Mouse (Mus musculus): ENCODE results near the gene Eral1. TPM values are rescaled to one million over a fixed set of nuclear protein-coding genes. Genes with fewer than 3 reads are reported as not detected.

The Eral1 gene
- polyA plus RNA-seq, 2 experiments: 9.8 to 14.9 TPM

DNA sequence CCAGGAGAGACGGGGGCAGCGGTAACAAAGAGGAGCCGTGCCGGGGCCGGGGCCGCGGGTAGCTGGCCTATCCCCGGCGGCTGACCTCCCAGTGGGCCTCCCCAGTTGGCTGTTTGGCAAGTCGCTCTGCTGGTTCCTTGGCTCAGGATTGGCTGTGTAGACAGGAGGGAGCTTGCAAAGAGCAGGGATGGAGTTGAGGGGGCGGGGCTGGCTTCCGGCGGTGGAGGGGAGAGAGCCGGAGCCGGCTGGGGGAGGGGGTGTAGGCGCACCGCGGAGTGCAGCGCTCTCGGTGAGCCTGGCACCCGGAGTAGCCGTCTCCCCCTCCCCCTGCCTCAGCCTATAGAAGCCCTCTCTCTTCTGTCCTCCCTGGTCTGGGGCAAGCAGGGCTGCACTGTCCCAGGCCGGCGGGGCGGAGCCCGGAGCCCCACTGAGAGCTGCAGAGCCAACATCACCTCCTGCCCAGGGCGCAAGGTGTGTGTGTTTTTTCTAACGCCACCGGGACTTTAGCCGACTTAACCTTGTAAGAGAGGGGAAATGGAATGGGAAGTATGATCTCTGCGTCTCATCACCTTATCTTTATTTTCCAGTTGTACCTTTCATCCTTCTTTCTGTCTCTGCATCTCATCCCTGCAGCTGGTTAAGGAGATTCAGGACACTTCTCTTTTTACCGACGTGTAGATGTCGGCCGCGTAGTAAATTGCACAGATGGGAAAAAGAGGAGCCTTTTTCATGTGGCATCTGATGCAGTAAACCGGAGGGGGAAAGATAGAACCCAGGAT lies 35.4 kb upstream of the Eral1 start:
- Histone ChIP-seq H3K36me3 (replicated peaks; ENCODE audit: control insufficient read depth, insufficient read depth, low read depth) (no peaks in the 10 kb centered on the region), H3K9me3 (ENCODE audit: control insufficient read depth, low read length) (no peaks in the 10 kb centered on the region), H3K9ac (replicated peaks) (peak overlapping the region; percentile 55), H3K27ac (peak overlapping the region; percentile 61), H3K27me3 (ENCODE audit: control insufficient read depth, insufficient read depth, low read length) (no peaks in the 10 kb centered on the region), H3K4me2 (ENCODE audit: low read depth) (peak overlapping the region; percentile 95), H3K4me1 (replicated peaks; ENCODE audit: control insufficient read depth in 2 of 2, insufficient read depth in 2 of 2, low read length in 1 of 2) (peaks cover 37 to 39% of the 10 kb centered on the region in 2 experiments), H3K4me3 (ENCODE audit: insufficient read depth in 1 of 2, low read depth in 2 of 2, low read length in 2 of 2) (peak overlapping the region; percentile 67 to 79)
- TF ChIP-seq CTCF (IDR thresholded peaks at IDR 0.05; ENCODE audit: low read depth): no peak
- no peak for TF ChIP-seq EP300 (IDR thresholded peaks at IDR 0.05; ENCODE audit: low read depth)
- under 1% methylated on average over 35 of the region's 37 CpGs for WGBS (ENCODE audit: insufficient replicate concordance)
- DNase-seq (ENCODE audit: low read depth in 3 of 3, low spot score in 3 of 3): peak; percentile 87 to 90 (median 87)
- peak; percentile 98 for ATAC-seq (ENCODE audit: insufficient read depth)

DNA sequence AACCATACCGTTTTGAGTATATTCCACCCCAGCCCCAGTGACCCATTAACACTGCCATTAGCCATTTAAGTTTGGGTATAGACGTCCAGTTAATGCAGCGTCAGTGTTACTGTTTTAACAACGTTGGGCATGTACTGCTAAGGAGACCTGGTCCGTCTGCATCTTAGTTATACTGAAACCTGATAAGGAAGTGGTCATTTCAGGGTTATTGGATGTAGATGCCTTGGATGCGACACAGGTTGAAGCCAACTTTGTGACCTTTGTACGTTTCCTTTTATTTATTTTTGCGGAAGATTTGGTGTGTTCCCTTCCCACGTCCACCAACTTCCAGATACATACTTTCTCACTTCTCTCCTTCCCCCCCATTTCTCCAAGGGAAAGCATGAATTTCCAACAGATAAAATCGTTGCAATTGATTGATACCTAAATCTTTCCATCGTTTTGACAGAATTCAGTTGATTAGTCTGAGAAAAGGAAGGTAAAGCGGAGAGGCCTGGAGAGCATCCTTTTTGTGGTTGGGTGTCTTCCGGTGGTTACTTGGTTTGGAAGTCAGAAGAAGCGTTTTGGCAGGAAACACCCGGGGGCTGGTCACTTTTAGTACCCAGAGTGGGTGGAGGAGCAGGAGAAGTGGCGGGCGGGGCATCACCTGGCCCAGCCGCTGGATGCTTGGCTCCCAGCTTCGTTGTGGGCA lies 34.6 kb upstream of the Eral1 start:
- H3K36me3 ChIP-seq (replicated peaks; ENCODE audit: control insufficient read depth, insufficient read depth, low read depth): no peaks in the 10 kb centered on the region
- peak overlapping the region; percentile 95 for H3K4me2 ChIP-seq (ENCODE audit: low read depth)
- H3K4me3 ChIP-seq (ENCODE audit: insufficient read depth in 1 of 2, low read depth in 2 of 2, low read length in 2 of 2): peak overlapping the region; percentile 67 to 79
- peak overlapping the region; percentile 52 for H3K9ac ChIP-seq (replicated peaks)
- no peak for DNase-seq (ENCODE audit: low read depth in 3 of 3, low spot score in 3 of 3)
- H3K27ac ChIP-seq: peak overlapping the region; percentile 11
- no peaks in the 10 kb centered on the region for H3K9me3 ChIP-seq (ENCODE audit: control insufficient read depth, low read length)
- TF ChIP-seq EP300 (IDR thresholded peaks at IDR 0.05; ENCODE audit: low read depth) (no peak), CTCF (IDR thresholded peaks at IDR 0.05; ENCODE audit: low read depth) (no peak)
- no peak for ATAC-seq (ENCODE audit: insufficient read depth)
- no peaks in the 10 kb centered on the region for H3K27me3 ChIP-seq (ENCODE audit: control insufficient read depth, insufficient read depth, low read length)
- H3K4me1 ChIP-seq (replicated peaks; ENCODE audit: control insufficient read depth in 2 of 2, insufficient read depth in 2 of 2, low read length in 1 of 2): peaks cover 31 to 32% of the 10 kb centered on the region in 2 experiments
- WGBS (ENCODE audit: insufficient replicate concordance): 9% methylated on average over 19 of the region's 19 CpGs

DNA sequence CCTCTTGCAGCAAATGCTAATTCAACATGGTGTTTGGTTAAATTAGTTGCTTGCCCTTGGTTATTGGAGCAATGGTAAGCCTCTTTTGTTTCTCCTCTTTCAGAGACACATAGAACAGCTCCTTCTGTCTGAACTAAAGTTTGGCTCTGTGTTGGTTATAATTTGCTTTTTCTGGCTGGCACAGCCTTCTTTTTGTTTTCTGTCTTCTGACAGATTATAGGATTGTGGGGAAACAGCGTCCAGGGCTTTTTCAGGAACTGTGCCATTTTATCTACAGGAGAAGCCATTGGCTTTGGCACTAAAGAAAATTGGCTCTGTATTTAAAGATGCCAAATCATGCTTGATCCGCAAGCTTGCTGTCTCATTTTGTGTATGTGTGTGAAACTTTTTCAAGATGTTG lies 33.4 kb upstream of the Eral1 start:
- H3K9ac ChIP-seq (replicated peaks): no peak overlapping the region
- DNase-seq (ENCODE audit: low read depth in 3 of 3, low spot score in 3 of 3) (no peak), ATAC-seq (ENCODE audit: insufficient read depth) (no peak)
- H3K4me1 ChIP-seq (replicated peaks; ENCODE audit: control insufficient read depth in 2 of 2, insufficient read depth in 2 of 2, low read length in 1 of 2): peaks cover 22 to 24% of the 10 kb centered on the region in 2 experiments
- no peak overlapping the region for H3K27ac ChIP-seq
- 78% methylated on average over 2 of the region's 2 CpGs for WGBS (ENCODE audit: insufficient replicate concordance)
- TF ChIP-seq EP300 (IDR thresholded peaks at IDR 0.05; ENCODE audit: low read depth): no peak
- no peak for TF ChIP-seq CTCF (IDR thresholded peaks at IDR 0.05; ENCODE audit: low read depth)
- H3K4me2 ChIP-seq (ENCODE audit: low read depth): no peak overlapping the region
- no peaks in the 10 kb centered on the region for H3K27me3 ChIP-seq (ENCODE audit: control insufficient read depth, insufficient read depth, low read length)
- no peak overlapping the region for H3K4me3 ChIP-seq (ENCODE audit: insufficient read depth in 1 of 2, low read depth in 2 of 2, low read length in 2 of 2)
- H3K9me3 ChIP-seq (ENCODE audit: control insufficient read depth, low read length): no peaks in the 10 kb centered on the region
- no peaks in the 10 kb centered on the region for H3K36me3 ChIP-seq (replicated peaks; ENCODE audit: control insufficient read depth, insufficient read depth, low read depth)

DNA sequence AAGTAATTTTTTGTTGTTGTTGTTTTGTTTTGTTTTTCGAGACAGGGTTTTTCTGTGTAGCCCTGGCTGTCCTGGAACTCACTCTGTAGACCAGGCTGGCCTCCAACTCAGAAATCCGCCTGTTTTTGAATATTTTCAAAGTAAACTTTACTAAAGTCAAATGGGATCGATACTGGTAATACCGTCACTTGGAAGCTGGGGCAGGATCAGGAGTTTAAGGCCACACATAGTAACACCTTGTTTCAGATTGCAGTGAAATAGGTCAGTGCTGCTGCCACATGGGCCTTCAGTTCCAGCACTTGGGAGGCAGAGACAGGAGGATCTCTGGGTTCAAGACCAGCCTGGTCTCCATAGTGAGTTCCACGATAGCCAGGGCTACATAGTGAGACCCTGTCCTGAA lies 24.3 kb upstream of the Eral1 start:
- Histone ChIP-seq H3K9me3 (ENCODE audit: control insufficient read depth, low read length) (no peaks in the 10 kb centered on the region), H3K9ac (replicated peaks) (no peak overlapping the region), H3K4me3 (ENCODE audit: insufficient read depth in 1 of 2, low read depth in 2 of 2, low read length in 2 of 2) (no peak overlapping the region), H3K4me2 (ENCODE audit: low read depth) (no peak overlapping the region), H3K27ac (no peak overlapping the region), H3K36me3 (replicated peaks; ENCODE audit: control insufficient read depth, insufficient read depth, low read depth) (no peaks in the 10 kb centered on the region), H3K4me1 (replicated peaks; ENCODE audit: control insufficient read depth in 2 of 2, insufficient read depth in 2 of 2, low read length in 1 of 2) (peaks cover 3 to 19% of the 10 kb centered on the region in 2 experiments; a peak in 2 of 4 replicates), H3K27me3 (ENCODE audit: control insufficient read depth, insufficient read depth, low read length) (no peaks in the 10 kb centered on the region)
- DNase-seq (ENCODE audit: low read depth in 3 of 3, low spot score in 3 of 3) (no peak), ATAC-seq (ENCODE audit: insufficient read depth) (no peak)
- TF ChIP-seq EP300 (IDR thresholded peaks at IDR 0.05; ENCODE audit: low read depth) (no peak), CTCF (IDR thresholded peaks at IDR 0.05; ENCODE audit: low read depth) (no peak)
- 82% methylated on average over 5 of the region's 5 CpGs for WGBS (ENCODE audit: insufficient replicate concordance)
